Mouse (Mus musculus): ENCODE results near the gene Pzp.

DNA sequence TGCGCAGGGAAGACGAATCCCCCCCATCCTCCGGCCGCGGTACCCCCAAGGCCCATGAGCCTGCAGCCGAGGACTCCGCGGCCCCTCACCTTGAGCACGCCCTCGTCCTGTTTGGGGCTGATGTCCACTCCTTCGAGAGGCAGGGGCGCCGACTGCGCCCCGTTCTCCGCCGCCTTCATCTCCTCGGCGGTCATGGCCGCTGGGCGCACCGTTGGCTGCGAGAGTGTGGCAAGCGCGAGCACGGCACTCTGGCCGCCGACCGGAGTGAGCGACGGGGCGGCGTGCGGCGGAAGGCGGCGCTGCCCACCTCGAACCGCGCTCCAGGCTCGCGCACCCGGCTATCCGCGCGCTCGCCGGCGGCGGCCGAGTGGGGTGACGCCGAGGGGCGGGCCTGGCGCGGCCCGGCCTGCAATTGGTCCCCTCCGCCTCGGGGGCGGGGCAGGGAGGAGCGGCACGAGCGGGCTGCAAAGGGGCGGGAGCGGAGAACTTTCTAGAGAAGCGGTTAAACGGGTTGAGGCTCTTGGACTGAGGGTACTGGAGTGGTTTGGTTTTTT is 88.1 kb downstream of the Pzp start, which contains the start of gene Fkbp4:
- TF ChIP-seq CTCF (IDR thresholded peaks at IDR 0.05; ENCODE audit: borderline replicate concordance, extremely low read depth, insufficient read depth, insufficient read length) (no peak), POLR2A (IDR thresholded peaks at IDR 0.05; ENCODE audit: borderline replicate concordance, extremely low read depth, insufficient read depth, insufficient read length, poor library complexity, severe bottlenecking) (peak; percentile 100)
